Mouse (Mus musculus): ENCODE measurements around the gene Gen1. TPM values are rescaled to one million over a fixed set of nuclear protein-coding genes. Genes with fewer than 3 reads are reported as not detected.

Gene Gen1
- total RNA-seq (2014; fragmentation: Nextera tagmentation) (70.2 and 78.1 TPM in 2 replicates), total RNA-seq (2017) (31.6 and 36.2 TPM in 2 replicates), polyA plus RNA-seq (2012) (5.4 and 13.3 TPM in 2 replicates)

DNA sequence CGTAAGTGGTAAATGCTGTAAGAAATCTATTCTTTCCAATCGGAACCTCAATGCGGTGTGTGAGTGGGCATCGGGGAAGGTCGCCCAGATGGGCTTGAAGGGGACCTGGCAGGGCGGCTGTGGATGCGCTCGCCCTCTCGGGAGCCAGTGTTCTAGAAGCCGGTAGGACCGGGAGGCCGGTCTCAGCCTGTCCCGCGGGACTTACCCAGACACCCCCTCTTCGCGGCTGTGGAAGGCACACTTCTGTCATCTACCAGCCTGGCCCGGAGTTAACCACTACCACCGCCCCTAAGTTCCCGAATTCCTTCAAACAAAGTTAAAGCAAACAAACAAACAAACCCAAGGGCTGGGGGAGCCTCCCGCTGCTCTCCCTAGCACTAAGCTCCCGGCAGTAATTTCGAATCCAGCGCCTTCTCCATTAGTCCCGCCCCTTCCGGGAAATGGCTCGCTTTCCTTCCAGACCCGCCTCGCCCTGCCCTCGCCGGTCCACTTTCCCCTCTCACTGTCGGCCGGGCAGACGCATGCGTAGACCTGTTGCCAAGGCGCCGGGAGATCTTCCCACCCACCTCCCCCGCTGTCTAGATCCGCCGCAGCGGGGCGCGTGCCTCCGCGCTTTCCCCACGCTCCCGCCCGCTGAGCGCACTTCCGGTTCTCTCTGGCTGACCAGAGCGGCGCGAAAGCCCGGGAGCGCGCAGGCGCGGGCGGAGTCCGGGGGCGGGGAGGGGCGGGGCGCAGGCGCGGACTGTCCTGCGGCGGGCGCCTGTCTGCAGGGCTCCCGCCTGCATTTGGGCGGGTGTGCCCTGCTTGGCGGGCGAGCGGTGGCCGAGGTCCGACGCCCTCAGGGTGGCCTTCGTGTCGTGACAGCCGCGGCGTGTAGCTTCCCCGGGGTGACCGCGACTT lies at the start of gene Gen1, which contains the start of gene Smc6:
Gene Gen1 (minus strand): TSS at position 420 of the 900 bp plus-strand sequence.
Gene Smc6 (plus strand): TSS at position 505 of the 900 bp plus-strand sequence.
- H3K4me1 ChIP-seq (ENCODE audit: insufficient read depth, low read depth, low read length) = peaks cover 12% of the 10 kb centered on the region
- peak within 1 kb of the TSS; percentile 91 for H3K4me3 ChIP-seq (ENCODE audit: low read depth, low read length)
- H3K27me3 ChIP-seq (ENCODE audit: insufficient read depth, low read length) = no peaks in the 10 kb centered on the region
- no peak for TF ChIP-seq GATA1 (IDR thresholded peaks at IDR 0.05; ENCODE audit: borderline replicate concordance, low read length)
- no peak for TF ChIP-seq CTCF (IDR thresholded peaks at IDR 0.05; ENCODE audit: low read depth, low read length)
- no peak for TF ChIP-seq POLR2AphosphoS5 (IDR thresholded peaks at IDR 0.05; ENCODE audit: insufficient replicate concordance, low read depth, low read length)
- no peak for TF ChIP-seq GATA2 (IDR thresholded peaks at IDR 0.05; ENCODE audit: borderline replicate concordance, low read depth, low read length)
- no peak for TF ChIP-seq TAL1 (conservative IDR thresholded peaks at IDR 0.05; ENCODE audit: low read depth, low read length)
- DNase-seq (ENCODE audit: low spot score) (peak; percentile 85), ATAC-seq (ENCODE audit: extremely low read depth, insufficient number of reproducible peaks, low FRiP score, poor library complexity, severe bottlenecking) (peak; percentile 88)
- H3K36me3 ChIP-seq (replicated peaks) = peaks cover 18% of the 10 kb centered on the region
- no peaks in the 10 kb centered on the region for H3K9me3 ChIP-seq (replicated peaks)

DNA sequence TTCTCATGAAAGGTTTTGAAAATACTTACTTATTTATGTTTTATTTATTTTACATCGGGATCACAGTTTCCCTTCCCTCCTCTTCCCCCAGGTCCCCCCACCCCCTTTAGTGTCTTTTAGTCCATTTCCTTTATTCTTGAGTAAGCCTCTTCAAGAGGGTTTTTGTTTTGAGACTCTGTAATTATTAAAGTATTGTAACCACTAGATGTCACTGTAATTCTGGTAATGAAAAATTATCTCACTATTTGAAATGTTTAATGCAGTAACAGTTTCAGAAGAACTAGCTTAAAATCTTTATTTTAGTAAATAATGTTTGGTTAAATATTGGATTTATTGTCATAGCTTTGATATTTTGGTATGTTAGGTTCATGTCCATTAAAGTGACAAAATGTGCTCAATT lies 48.2 kb upstream of the Gen1 start:
- no peaks in the 10 kb centered on the region for H3K27me3 ChIP-seq (ENCODE audit: insufficient read depth, low read length)
- H3K4me1 ChIP-seq (ENCODE audit: insufficient read depth, low read depth, low read length) = no peaks in the 10 kb centered on the region
- ATAC-seq (ENCODE audit: extremely low read depth, insufficient number of reproducible peaks, low FRiP score, poor library complexity, severe bottlenecking) = no peak
- DNase-seq (ENCODE audit: low spot score) = no peak
- peaks cover 67% of the 10 kb centered on the region for H3K36me3 ChIP-seq (replicated peaks)
- no peaks in the 10 kb centered on the region for H3K9me3 ChIP-seq (replicated peaks)
- no peak overlapping the region for H3K4me3 ChIP-seq (ENCODE audit: low read depth, low read length)
- no peak for TF ChIP-seq GATA2 (IDR thresholded peaks at IDR 0.05; ENCODE audit: borderline replicate concordance, low read depth, low read length)
- TF ChIP-seq POLR2AphosphoS5 (IDR thresholded peaks at IDR 0.05; ENCODE audit: insufficient replicate concordance, low read depth, low read length) = no peak
- TF ChIP-seq TAL1 (conservative IDR thresholded peaks at IDR 0.05; ENCODE audit: low read depth, low read length) = no peak
- no peak for TF ChIP-seq CTCF (IDR thresholded peaks at IDR 0.05; ENCODE audit: low read depth, low read length)
- no peak for TF ChIP-seq GATA1 (IDR thresholded peaks at IDR 0.05; ENCODE audit: borderline replicate concordance, low read length)

DNA sequence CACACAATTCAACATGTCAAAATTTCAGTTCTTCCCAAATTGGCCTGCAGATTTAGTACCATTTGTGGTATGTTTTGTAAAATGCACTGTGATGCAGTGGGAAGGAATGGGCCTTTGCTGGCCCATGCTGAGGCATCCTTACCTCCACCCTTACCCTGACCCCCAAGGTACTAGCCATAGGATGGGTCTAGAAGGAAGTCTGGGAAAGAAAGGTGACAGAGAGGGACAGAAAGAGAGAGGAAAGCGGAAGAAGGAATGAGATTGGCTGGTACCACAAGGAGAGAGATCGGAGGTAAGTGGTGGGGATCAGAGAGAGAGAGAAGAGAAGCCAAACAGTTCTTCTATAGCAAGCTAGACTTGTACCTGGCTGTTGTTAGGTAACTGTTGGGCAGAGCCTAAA lies 45.5 kb upstream of the Gen1 start:
- ATAC-seq (ENCODE audit: extremely low read depth, insufficient number of reproducible peaks, low FRiP score, poor library complexity, severe bottlenecking) (no peak), DNase-seq (ENCODE audit: low spot score) (no peak)
- H3K4me1 ChIP-seq (ENCODE audit: insufficient read depth, low read depth, low read length) = no peaks in the 10 kb centered on the region
- H3K27me3 ChIP-seq (ENCODE audit: insufficient read depth, low read length) = no peaks in the 10 kb centered on the region
- peaks cover 71% of the 10 kb centered on the region for H3K36me3 ChIP-seq (replicated peaks)
- TF ChIP-seq TAL1 (conservative IDR thresholded peaks at IDR 0.05; ENCODE audit: low read depth, low read length) (no peak), GATA2 (IDR thresholded peaks at IDR 0.05; ENCODE audit: borderline replicate concordance, low read depth, low read length) (no peak), CTCF (IDR thresholded peaks at IDR 0.05; ENCODE audit: low read depth, low read length) (no peak), POLR2AphosphoS5 (IDR thresholded peaks at IDR 0.05; ENCODE audit: insufficient replicate concordance, low read depth, low read length) (no peak), GATA1 (IDR thresholded peaks at IDR 0.05; ENCODE audit: borderline replicate concordance, low read length) (no peak)
- H3K4me3 ChIP-seq (ENCODE audit: low read depth, low read length) = no peak overlapping the region
- no peaks in the 10 kb centered on the region for H3K9me3 ChIP-seq (replicated peaks)

DNA sequence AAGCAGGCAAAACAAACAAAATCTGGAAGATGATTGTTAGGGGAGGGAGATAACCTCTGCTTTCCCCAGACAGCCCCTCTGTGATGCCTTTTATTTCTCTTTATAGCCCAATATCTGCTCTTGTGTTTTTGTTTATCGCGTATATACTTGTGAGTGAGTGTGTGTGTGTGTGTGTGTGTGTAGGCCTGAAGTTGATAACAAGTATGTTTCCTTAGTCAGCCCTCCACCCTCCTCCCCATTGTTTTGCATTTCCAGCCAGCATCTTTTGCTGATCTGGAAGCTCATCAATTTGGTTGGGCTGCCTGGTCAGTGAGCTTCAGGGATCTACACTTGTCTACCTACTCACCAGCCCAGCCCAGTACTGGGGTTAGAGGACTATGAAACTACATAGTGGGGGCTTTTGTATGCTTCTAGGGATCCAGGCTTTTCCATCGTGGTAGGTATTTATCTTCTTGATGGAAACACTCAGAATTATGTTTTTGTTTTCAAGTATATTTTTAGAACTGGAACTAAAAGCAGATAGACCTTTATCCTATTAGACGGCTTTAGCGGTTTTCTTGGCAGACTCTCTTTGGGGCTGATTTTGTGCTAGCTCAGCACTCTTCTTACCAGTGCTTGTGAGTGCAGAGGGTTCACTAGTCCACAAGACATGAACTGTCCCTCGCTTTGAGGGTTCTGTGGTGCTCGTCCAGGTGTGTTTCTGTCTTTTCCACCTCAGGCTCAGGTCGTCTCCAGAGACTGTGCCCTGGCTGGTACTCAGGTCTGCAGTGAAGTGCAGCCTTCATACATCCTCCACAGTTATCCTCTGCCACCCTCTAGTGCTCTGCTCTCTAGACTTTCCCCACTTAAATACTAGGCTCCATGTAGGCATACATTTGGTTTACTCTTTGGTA lies 41.4 kb upstream of the Gen1 start:
- peaks cover 69% of the 10 kb centered on the region for H3K36me3 ChIP-seq (replicated peaks)

DNA sequence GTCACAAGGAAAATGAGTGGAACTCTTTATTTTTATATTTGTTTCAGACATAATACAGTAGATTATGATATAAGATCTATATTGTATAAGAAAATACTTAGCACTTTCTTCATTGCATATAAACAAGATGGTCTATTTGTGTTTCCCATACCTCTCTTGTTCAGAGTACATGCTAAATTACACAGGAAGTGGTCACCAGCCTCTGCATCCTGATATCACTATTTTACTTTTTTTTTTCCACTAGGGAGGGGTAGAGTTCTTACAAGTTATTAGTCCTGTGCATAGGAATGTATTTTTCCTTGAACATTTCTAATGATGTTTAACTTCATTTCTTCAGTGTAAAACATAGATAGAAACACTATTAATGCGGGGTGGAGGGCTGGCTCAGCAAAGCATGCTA lies 35.3 kb upstream of the Gen1 start:
- no peaks in the 10 kb centered on the region for H3K27me3 ChIP-seq (ENCODE audit: insufficient read depth, low read length)
- H3K36me3 ChIP-seq (replicated peaks) = peaks cover 73% of the 10 kb centered on the region
- ATAC-seq (ENCODE audit: extremely low read depth, insufficient number of reproducible peaks, low FRiP score, poor library complexity, severe bottlenecking) = no peak

More for the DNA sequence above, 41.4 kb upstream of the Gen1 start:
- Histone ChIP-seq H3K27me3 (ENCODE audit: insufficient read depth, low read length) (no peaks in the 10 kb centered on the region), H3K4me1 (ENCODE audit: insufficient read depth, low read depth, low read length) (no peaks in the 10 kb centered on the region), H3K4me3 (ENCODE audit: low read depth, low read length) (no peak overlapping the region), H3K9me3 (replicated peaks) (no peaks in the 10 kb centered on the region)
- DNase-seq (ENCODE audit: low spot score) (no peak), ATAC-seq (ENCODE audit: extremely low read depth, insufficient number of reproducible peaks, low FRiP score, poor library complexity, severe bottlenecking) (no peak)
- no peak for TF ChIP-seq CTCF (IDR thresholded peaks at IDR 0.05; ENCODE audit: low read depth, low read length)
- TF ChIP-seq TAL1 (conservative IDR thresholded peaks at IDR 0.05; ENCODE audit: low read depth, low read length) = no peak
- TF ChIP-seq GATA2 (IDR thresholded peaks at IDR 0.05; ENCODE audit: borderline replicate concordance, low read depth, low read length) = no peak
- TF ChIP-seq GATA1 (IDR thresholded peaks at IDR 0.05; ENCODE audit: borderline replicate concordance, low read length) = no peak
- TF ChIP-seq POLR2AphosphoS5 (IDR thresholded peaks at IDR 0.05; ENCODE audit: insufficient replicate concordance, low read depth, low read length) = no peak

DNA sequence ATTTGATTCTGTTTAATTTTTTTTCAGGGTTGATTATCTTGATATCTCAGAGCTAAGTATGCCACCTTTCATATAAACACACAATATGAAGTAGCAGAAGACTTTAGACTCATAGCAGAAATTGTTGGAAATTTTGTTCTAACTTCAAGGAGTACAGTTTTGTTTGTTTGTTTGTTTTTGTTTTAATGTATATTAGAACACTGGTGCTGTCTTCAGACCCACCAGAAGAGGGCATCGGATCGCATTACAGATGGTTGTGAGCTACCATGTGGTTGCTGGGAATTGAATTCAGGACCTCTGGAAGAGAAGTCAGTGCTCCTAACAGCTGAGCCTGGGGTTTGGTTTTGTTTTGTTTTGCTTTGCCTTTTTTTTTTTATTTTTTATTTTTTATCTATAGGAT lies 20.8 kb upstream of the Gen1 start:
- Histone ChIP-seq H3K4me1 (ENCODE audit: insufficient read depth, low read depth, low read length) (no peaks in the 10 kb centered on the region), H3K36me3 (replicated peaks) (peaks cover 73% of the 10 kb centered on the region), H3K27me3 (ENCODE audit: insufficient read depth, low read length) (no peaks in the 10 kb centered on the region), H3K9me3 (replicated peaks) (no peaks in the 10 kb centered on the region), H3K4me3 (ENCODE audit: low read depth, low read length) (no peak overlapping the region)
- no peak for TF ChIP-seq GATA2 (IDR thresholded peaks at IDR 0.05; ENCODE audit: borderline replicate concordance, low read depth, low read length)
- TF ChIP-seq POLR2AphosphoS5 (IDR thresholded peaks at IDR 0.05; ENCODE audit: insufficient replicate concordance, low read depth, low read length) = no peak
- TF ChIP-seq TAL1 (conservative IDR thresholded peaks at IDR 0.05; ENCODE audit: low read depth, low read length) = no peak
- no peak for TF ChIP-seq GATA1 (IDR thresholded peaks at IDR 0.05; ENCODE audit: borderline replicate concordance, low read length)
- TF ChIP-seq CTCF (IDR thresholded peaks at IDR 0.05; ENCODE audit: low read depth, low read length) = no peak
- DNase-seq (ENCODE audit: low spot score) (no peak), ATAC-seq (ENCODE audit: extremely low read depth, insufficient number of reproducible peaks, low FRiP score, poor library complexity, severe bottlenecking) (no peak)

More for the DNA sequence above, 35.3 kb upstream of the Gen1 start:
- Histone ChIP-seq H3K9me3 (replicated peaks) (no peaks in the 10 kb centered on the region), H3K4me1 (ENCODE audit: insufficient read depth, low read depth, low read length) (no peaks in the 10 kb centered on the region), H3K4me3 (ENCODE audit: low read depth, low read length) (no peak overlapping the region)
- no peak for DNase-seq (ENCODE audit: low spot score)
- no peak for TF ChIP-seq CTCF (IDR thresholded peaks at IDR 0.05; ENCODE audit: low read depth, low read length)
